Mouse (Mus musculus): ENCODE data around the gene Rnf123.

GRCm38 (mm10) chr9:108085261-108085660 is 2.1 kb upstream of the Rnf123 start:
- TF ChIP-seq CTCF (IDR thresholded peaks at IDR 0.05; ENCODE audit: low read depth) (no peak), EP300 (IDR thresholded peaks at IDR 0.05; ENCODE audit: low read depth) (no peak)

All from liver, embryonic 14.5 days (tissue).